Mouse (Mus musculus) ES-E14 (cell line): ENCODE results near the gene Abhd11.

ENCODE experiments used
- MAFK ChIP-seq: IDR thresholded peaks from 2 replicates; pipeline ENCODE4 v1.6.1; 2014; ENCODE audit warnings: mild to moderate bottlenecking, low read depth, low read length, inconsistent platforms; ENCODE audit not compliant: insufficient read depth
- ZNF384 ChIP-seq: IDR thresholded peaks from 2 replicates; pipeline ENCODE4 v1.6.1; 2012; ENCODE audit warnings: low read depth, low read length, inconsistent platforms

- TF ChIP-seq MAFK, result no peak
- no peak for TF ChIP-seq ZNF384
These were observed 22.4 kb upstream of the Abhd11 start for GRCm38 (mm10) chr5:134986298-134987268.
